Comparison of ENCODE assay signal across 8 mouse cellular contexts in genomic region chrX:36561650-36562049, GRCm38 (mm10). TPM values are rescaled to one million over a fixed set of nuclear protein-coding genes. Genes with fewer than 3 reads are reported as not detected.
DNase-seq lines count a peak whose midpoint lies in the region; ATAC-seq lines count a peak whose summit lies in the region.

No protein-coding gene starts in this region.

- ATAC-seq in forebrain, embryonic 13.5 days = 0 out of 2 replicates have a peak, but pooled peaks have one; percentile 13
- ATAC-seq in forebrain, embryonic 12.5 days (ENCODE audit: low FRiP score) = no peak

- no peak overlapping the region for H3K4me3 ChIP-seq in forebrain, embryonic 13.5 days
- no peak overlapping the region for H3K4me3 ChIP-seq in forebrain, embryonic 12.5 days (replicated peaks)
- peak overlapping the region; percentile 59 for H3K4me3 ChIP-seq in megakaryocyte, embryonic 14.5 days (replicated peaks)

- peak; percentile 84 for DNase-seq in adrenal gland, postnatal 10 days
- DNase-seq in embryo, embryonic 9.5 days (ENCODE audit: extremely low spot score) = peak; percentile 60
- peak; percentile 70 to 82 for DNase-seq in heart, postnatal 10 days
- peak; percentile 61 to 74 for DNase-seq in layer of hippocampus, postnatal 14 days (ENCODE audit: low spot score in 2 of 2)
- DNase-seq in spleen, postnatal 36 days (ENCODE audit: low spot score in 2 of 2) = peak; percentile 24

- intact Hi-C loops in heart, postnatal 10 days (cut with DNase I) = loop anchor here (1.0 to 2.0 kb wide), 2 partner anchors 27 to 55 kb away; no protein-coding TSS in a partner anchor

- no peak overlapping the region for H3K27ac ChIP-seq in forebrain, embryonic 13.5 days
- H3K27ac ChIP-seq in forebrain, embryonic 12.5 days = no peak overlapping the region

- no peaks in the 10 kb centered on the region for H3K27me3 ChIP-seq in forebrain, embryonic 13.5 days
- H3K27me3 ChIP-seq in forebrain, embryonic 12.5 days = no peaks in the 10 kb centered on the region
- H3K27me3 ChIP-seq in megakaryocyte, embryonic 14.5 days (replicated peaks) = peaks cover 4% of the 10 kb centered on the region

- no peaks in the 10 kb centered on the region for H3K9me3 ChIP-seq in forebrain, embryonic 13.5 days (replicated peaks)
- H3K9me3 ChIP-seq in forebrain, embryonic 12.5 days = no peaks in the 10 kb centered on the region
- H3K9me3 ChIP-seq in megakaryocyte, embryonic 14.5 days = no peaks in the 10 kb centered on the region

- no peak overlapping the region for H3K4me2 ChIP-seq in forebrain, embryonic 13.5 days
- H3K4me2 ChIP-seq in forebrain, embryonic 12.5 days = no peak overlapping the region

- no peaks in the 10 kb centered on the region for H3K4me1 ChIP-seq in forebrain, embryonic 13.5 days
- no peaks in the 10 kb centered on the region for H3K4me1 ChIP-seq in forebrain, embryonic 12.5 days
- peaks cover 3% of the 10 kb centered on the region; the same call in 1 of the 2 replicates for H3K4me1 ChIP-seq in megakaryocyte, embryonic 14.5 days

- no peak overlapping the region for H3K9ac ChIP-seq in forebrain, embryonic 13.5 days
- H3K9ac ChIP-seq in forebrain, embryonic 12.5 days = no peak overlapping the region

- 23% methylated on average over 7 of the region's 7 CpGs for WGBS in forebrain, embryonic 13.5 days
- WGBS in forebrain, embryonic 12.5 days = 12% methylated on average over 7 of the region's 7 CpGs

- H3K36me3 ChIP-seq in forebrain, embryonic 13.5 days (ENCODE audit: poor library complexity, severe bottlenecking) = no peaks in the 10 kb centered on the region
- no peaks in the 10 kb centered on the region for H3K36me3 ChIP-seq in forebrain, embryonic 12.5 days (replicated peaks)
- no peaks in the 10 kb centered on the region for H3K36me3 ChIP-seq in megakaryocyte, embryonic 14.5 days (replicated peaks; ENCODE audit: low read length)

RNA-seq across cellular contexts. Expression of gene Pgrmc1, which starts 36.4 kb away (rescaled TPM):
- polyA plus RNA-seq in forebrain, embryonic 13.5 days (2015; fragmentation: Nextera tagmentation; extraction: Ambion mirVana) = 430 and 475 TPM in 2 replicates
- polyA plus RNA-seq in forebrain, embryonic 12.5 days (2016; fragmentation: Nextera tagmentation; extraction: Ambion mirVana) = 414 and 424 TPM in 2 replicates
- 100 to 1,000 TPM; 225 to 276 TPM for total RNA-seq in adrenal gland, postnatal 10 days (2021)
- 10 to 100 TPM; 39.5 TPM for total RNA-seq in heart, postnatal 10 days (2021)
- 100 to 1,000 TPM; 276 to 278 TPM for total RNA-seq in layer of hippocampus, postnatal 14 days (2021)
- 104 and 182 TPM in 2 replicates for polyA plus RNA-seq in megakaryocyte, embryonic 14.5 days (2012; ENCODE audit: insufficient read depth, low replicate concordance)

Comparison
In these comparisons a context has a peak if more than half of its experiments do, and no peak if none do; other contexts are left out.
1. DNase-seq: peak in every context shown above with its lines; median percentile 84 in adrenal gland, postnatal 10 days; 76 in heart, postnatal 10 days; 68 in layer of hippocampus, postnatal 14 days; 60 in embryo, embryonic 9.5 days; 24 in spleen, postnatal 36 days.
2. RNA of gene Pgrmc1, which starts 36.4 kb away (total RNA-seq): 276 to 278 TPM in layer of hippocampus, postnatal 14 days and 225 to 276 TPM in adrenal gland, postnatal 10 days; 39.5 TPM in heart, postnatal 10 days; every median in the first group is over 4 times any median in the second.